Mouse (Mus musculus): ENCODE measurements at regions not wholly inside any gene's neighbourhood (a gene's known extent, or its start where the extent isn't known, plus 50 kb on each side); places are given as distances from the start of the nearest gene placed in this dataset.

DNA sequence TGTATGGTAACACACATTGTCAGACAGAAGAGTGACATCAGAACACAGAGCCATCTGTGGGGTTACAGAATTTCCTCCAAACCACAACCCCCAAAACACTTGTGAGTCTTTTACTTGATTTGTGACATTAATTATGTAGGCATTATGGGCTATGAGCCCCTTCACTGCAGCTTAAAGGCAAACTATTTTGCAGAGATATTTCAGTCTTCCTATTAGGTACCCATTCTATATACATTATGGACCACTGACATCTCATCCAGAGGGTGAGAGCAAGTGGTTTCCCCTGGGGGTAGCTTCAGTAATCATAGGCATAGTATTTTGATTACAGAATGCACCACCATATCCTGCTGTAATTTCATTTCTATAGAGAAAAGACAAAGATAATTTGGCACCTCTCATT is 124.6 kb downstream of the Fam76b start:
- H3K4me2 ChIP-seq (ENCODE audit: low read depth), result no peak overlapping the region
- no peak overlapping the region for H3K27ac ChIP-seq
- no peaks in the 10 kb centered on the region for H3K4me1 ChIP-seq (replicated peaks; ENCODE audit: control insufficient read depth in 2 of 2, insufficient read depth in 2 of 2, low read length in 1 of 2)
- H3K9ac ChIP-seq (replicated peaks), result no peak overlapping the region
- H3K4me3 ChIP-seq (ENCODE audit: insufficient read depth in 1 of 2, low read depth in 2 of 2, low read length in 2 of 2), result no peak overlapping the region
- H3K36me3 ChIP-seq (replicated peaks; ENCODE audit: control insufficient read depth, insufficient read depth, low read depth), result no peaks in the 10 kb centered on the region
- ATAC-seq (ENCODE audit: insufficient read depth) (no peak), DNase-seq (ENCODE audit: low read depth in 3 of 3, low spot score in 3 of 3) (no peak)
- H3K9me3 ChIP-seq (ENCODE audit: control insufficient read depth, low read length), result no peaks in the 10 kb centered on the region
- TF ChIP-seq CTCF (IDR thresholded peaks at IDR 0.05; ENCODE audit: low read depth) (no peak), EP300 (IDR thresholded peaks at IDR 0.05; ENCODE audit: low read depth) (no peak)
- H3K27me3 ChIP-seq (ENCODE audit: control insufficient read depth, insufficient read depth, low read length), result no peaks in the 10 kb centered on the region

DNA sequence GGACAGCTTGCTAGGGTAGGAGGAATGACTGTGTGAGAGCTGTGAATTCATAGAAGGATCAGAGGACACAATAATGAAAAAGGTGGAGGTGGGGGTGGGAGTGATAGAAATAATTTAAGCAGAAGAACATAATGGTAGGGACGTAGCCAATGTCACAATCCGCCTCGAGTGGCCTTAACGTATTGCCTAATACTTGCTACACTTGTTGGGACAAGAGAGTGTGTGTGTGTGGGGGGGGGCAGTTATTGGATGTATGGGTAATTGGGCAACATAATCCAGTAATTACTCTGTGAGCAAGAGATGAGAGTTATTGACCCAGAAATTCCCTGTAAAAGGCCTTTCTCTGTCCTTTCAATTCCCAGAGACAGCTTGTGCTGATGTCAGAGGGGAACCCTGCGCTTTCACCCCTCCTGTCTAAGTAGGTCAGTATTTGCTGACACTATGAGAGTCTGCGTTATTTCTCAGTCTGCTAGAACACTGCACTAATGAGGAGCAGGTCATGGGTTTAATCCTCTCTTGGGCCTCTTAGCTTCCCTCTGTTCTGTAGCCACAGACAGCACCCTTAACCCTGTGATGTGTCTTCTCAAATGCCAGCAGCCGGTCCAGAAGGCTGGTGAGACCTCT is 135.7 kb downstream of the Fam76b start:
- Histone ChIP-seq H3K36me3 (replicated peaks; ENCODE audit: control insufficient read depth, insufficient read depth, low read depth) (no peaks in the 10 kb centered on the region), H3K4me1 (replicated peaks; ENCODE audit: control insufficient read depth in 2 of 2, insufficient read depth in 2 of 2, low read length in 1 of 2) (no peaks in the 10 kb centered on the region), H3K27me3 (ENCODE audit: control insufficient read depth, insufficient read depth, low read length) (no peaks in the 10 kb centered on the region), H3K27ac (no peak overlapping the region), H3K9me3 (ENCODE audit: control insufficient read depth, low read length) (no peaks in the 10 kb centered on the region), H3K9ac (replicated peaks) (no peak overlapping the region), H3K4me2 (ENCODE audit: low read depth) (no peak overlapping the region), H3K4me3 (ENCODE audit: insufficient read depth in 1 of 2, low read depth in 2 of 2, low read length in 2 of 2) (no peak overlapping the region)
- TF ChIP-seq EP300 (IDR thresholded peaks at IDR 0.05; ENCODE audit: low read depth) (no peak), CTCF (IDR thresholded peaks at IDR 0.05; ENCODE audit: low read depth) (no peak)
- WGBS (ENCODE audit: insufficient replicate concordance), result 64% methylated on average over 7 of the region's 7 CpGs
- DNase-seq (ENCODE audit: low read depth in 3 of 3, low spot score in 3 of 3) (no peak), ATAC-seq (ENCODE audit: insufficient read depth) (no peak)

GRCm38 (mm10) chr9:13963796-13964195 is 136.3 kb downstream of the Fam76b start:
- no peaks in the 10 kb centered on the region for H3K9me3 ChIP-seq (ENCODE audit: control insufficient read depth, low read length)
- no peak overlapping the region for H3K9ac ChIP-seq (replicated peaks)
- H3K4me2 ChIP-seq (ENCODE audit: low read depth), result no peak overlapping the region
- H3K4me1 ChIP-seq (replicated peaks; ENCODE audit: control insufficient read depth in 2 of 2, insufficient read depth in 2 of 2, low read length in 1 of 2), result no peaks in the 10 kb centered on the region
- no peaks in the 10 kb centered on the region for H3K27me3 ChIP-seq (ENCODE audit: control insufficient read depth, insufficient read depth, low read length)
- no peaks in the 10 kb centered on the region for H3K36me3 ChIP-seq (replicated peaks; ENCODE audit: control insufficient read depth, insufficient read depth, low read depth)
- no peak for TF ChIP-seq CTCF (IDR thresholded peaks at IDR 0.05; ENCODE audit: low read depth)
- TF ChIP-seq EP300 (IDR thresholded peaks at IDR 0.05; ENCODE audit: low read depth), result no peak
- no peak overlapping the region for H3K4me3 ChIP-seq (ENCODE audit: insufficient read depth in 1 of 2, low read depth in 2 of 2, low read length in 2 of 2)
- ATAC-seq (ENCODE audit: insufficient read depth), result no peak
- H3K27ac ChIP-seq, result no peak overlapping the region
- 44% methylated on average over 3 of the region's 3 CpGs for WGBS (ENCODE audit: insufficient replicate concordance)
- no peak for DNase-seq (ENCODE audit: low read depth in 3 of 3, low spot score in 3 of 3)

DNA sequence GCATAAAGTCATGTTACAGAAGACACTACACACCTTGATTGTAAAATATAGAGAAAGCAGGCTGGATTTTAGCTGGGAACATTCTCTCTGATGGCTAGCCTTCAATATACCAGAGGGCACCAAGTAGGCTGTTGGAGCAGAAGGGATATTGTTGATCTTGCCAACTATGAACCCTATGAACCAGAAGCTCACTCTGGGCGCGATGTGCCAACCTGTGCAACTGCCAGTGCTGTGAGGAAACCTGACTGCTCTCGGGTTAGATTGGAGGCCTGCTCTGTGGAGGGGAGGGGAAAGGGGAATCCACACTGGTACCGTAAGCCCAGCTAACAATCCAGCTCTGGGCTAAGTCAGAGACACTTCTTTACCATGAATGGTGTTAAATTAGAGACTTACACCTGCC is 136.7 kb downstream of the Fam76b start:
- Histone ChIP-seq H3K27ac (no peak overlapping the region), H3K4me3 (ENCODE audit: insufficient read depth in 1 of 2, low read depth in 2 of 2, low read length in 2 of 2) (no peak overlapping the region), H3K9ac (replicated peaks) (no peak overlapping the region), H3K4me2 (ENCODE audit: low read depth) (no peak overlapping the region), H3K4me1 (replicated peaks; ENCODE audit: control insufficient read depth in 2 of 2, insufficient read depth in 2 of 2, low read length in 1 of 2) (no peaks in the 10 kb centered on the region), H3K36me3 (replicated peaks; ENCODE audit: control insufficient read depth, insufficient read depth, low read depth) (no peaks in the 10 kb centered on the region), H3K9me3 (ENCODE audit: control insufficient read depth, low read length) (no peaks in the 10 kb centered on the region), H3K27me3 (ENCODE audit: control insufficient read depth, insufficient read depth, low read length) (no peaks in the 10 kb centered on the region)
- whole genome bisulfite sequencing (ENCODE audit: insufficient replicate concordance), result 55% methylated on average over 4 of the region's 4 CpGs
- ATAC-seq (ENCODE audit: insufficient read depth) (no peak), DNase-seq (ENCODE audit: low read depth in 3 of 3, low spot score in 3 of 3) (no peak)
- TF ChIP-seq EP300 (IDR thresholded peaks at IDR 0.05; ENCODE audit: low read depth), result no peak
- TF ChIP-seq CTCF (IDR thresholded peaks at IDR 0.05; ENCODE audit: low read depth), result no peak

DNA sequence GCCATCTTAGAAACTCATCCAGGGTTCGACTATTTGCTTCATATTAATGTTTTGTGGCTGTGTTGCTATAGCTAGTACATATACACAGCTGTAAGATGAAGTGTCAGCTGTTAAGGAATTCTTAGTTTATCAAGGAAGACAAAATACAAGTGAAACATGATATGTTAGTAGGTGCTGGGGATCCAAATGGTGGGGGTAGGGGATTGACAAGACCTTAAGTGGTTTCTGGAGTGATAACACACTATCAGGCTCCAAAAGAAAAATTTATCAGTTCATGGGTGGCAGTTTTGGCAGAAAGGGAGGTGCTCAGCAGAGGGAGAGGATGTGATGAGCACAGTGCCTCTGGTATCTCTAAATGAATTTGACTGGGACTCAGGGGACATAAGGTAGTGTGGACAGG is 138.7 kb downstream of the Fam76b start:
- WGBS (ENCODE audit: insufficient replicate concordance), result 36% methylated on average over 1 of the region's 1 CpGs
- ATAC-seq (ENCODE audit: insufficient read depth) (no peak), DNase-seq (ENCODE audit: low read depth in 3 of 3, low spot score in 3 of 3) (no peak)
- H3K27me3 ChIP-seq (ENCODE audit: control insufficient read depth, insufficient read depth, low read length), result no peaks in the 10 kb centered on the region
- no peak overlapping the region for H3K4me3 ChIP-seq (ENCODE audit: insufficient read depth in 1 of 2, low read depth in 2 of 2, low read length in 2 of 2)
- no peak overlapping the region for H3K4me2 ChIP-seq (ENCODE audit: low read depth)
- TF ChIP-seq EP300 (IDR thresholded peaks at IDR 0.05; ENCODE audit: low read depth) (no peak), CTCF (IDR thresholded peaks at IDR 0.05; ENCODE audit: low read depth) (no peak)
- no peaks in the 10 kb centered on the region for H3K4me1 ChIP-seq (replicated peaks; ENCODE audit: control insufficient read depth in 2 of 2, insufficient read depth in 2 of 2, low read length in 1 of 2)
- no peaks in the 10 kb centered on the region for H3K36me3 ChIP-seq (replicated peaks; ENCODE audit: control insufficient read depth, insufficient read depth, low read depth)
- H3K9ac ChIP-seq (replicated peaks), result no peak overlapping the region
- H3K9me3 ChIP-seq (ENCODE audit: control insufficient read depth, low read length), result no peaks in the 10 kb centered on the region
- no peak overlapping the region for H3K27ac ChIP-seq

All from liver, embryonic 14.5 days (tissue).